Mouse (Mus musculus): ENCODE data around the gene Kcne2. TPM values are rescaled to one million over a fixed set of nuclear protein-coding genes. Genes with fewer than 3 reads are reported as not detected.

Kcne2 gene
- polyA plus RNA-seq, 1 experiment = 0.15 TPM

GRCm38 (mm10) chr16:92267861-92268260 lies 24.3 kb upstream of the Kcne2 start:
- no peak for TF ChIP-seq POLR2A (IDR thresholded peaks at IDR 0.05; ENCODE audit: control insufficient read depth, extremely low read depth, insufficient read depth, low read length, poor library complexity)
- TF ChIP-seq CTCF (IDR thresholded peaks at IDR 0.05; ENCODE audit: borderline replicate concordance, control insufficient read depth, extremely low read depth, insufficient read depth, low read length, poor library complexity) = no peak
- 76% methylated on average over 12 of the region's 12 CpGs for WGBS
- no peaks in the 10 kb centered on the region for H3K36me3 ChIP-seq (ENCODE audit: control insufficient read depth, insufficient read depth, low read length)
- no peaks in the 10 kb centered on the region for H3K4me1 ChIP-seq (replicated peaks; ENCODE audit: control insufficient read depth, insufficient read depth, low read length)
- no peak overlapping the region for H3K27ac ChIP-seq (ENCODE audit: control insufficient read depth, insufficient read depth, low read length)
- H3K4me3 ChIP-seq (ENCODE audit: control insufficient read depth, insufficient read depth, low read length) = no peak overlapping the region
- no peak for DNase-seq
- no peaks in the 10 kb centered on the region for H3K27me3 ChIP-seq (ENCODE audit: control insufficient read depth, insufficient read depth, low read length)

GRCm38 (mm10) chr16:92274516-92274915 lies 17.7 kb upstream of the Kcne2 start:
- H3K27ac ChIP-seq (ENCODE audit: control insufficient read depth, insufficient read depth, low read length) = no peak overlapping the region
- H3K4me3 ChIP-seq (ENCODE audit: control insufficient read depth, insufficient read depth, low read length) = no peak overlapping the region
- no peaks in the 10 kb centered on the region for H3K36me3 ChIP-seq (ENCODE audit: control insufficient read depth, insufficient read depth, low read length)
- DNase-seq = no peak
- H3K27me3 ChIP-seq (ENCODE audit: control insufficient read depth, insufficient read depth, low read length) = no peaks in the 10 kb centered on the region
- WGBS = 90% methylated on average over 5 of the region's 5 CpGs
- H3K4me1 ChIP-seq (replicated peaks; ENCODE audit: control insufficient read depth, insufficient read depth, low read length) = no peaks in the 10 kb centered on the region
- TF ChIP-seq CTCF (IDR thresholded peaks at IDR 0.05; ENCODE audit: borderline replicate concordance, control insufficient read depth, extremely low read depth, insufficient read depth, low read length, poor library complexity) (no peak), POLR2A (IDR thresholded peaks at IDR 0.05; ENCODE audit: control insufficient read depth, extremely low read depth, insufficient read depth, low read length, poor library complexity) (no peak)

GRCm38 (mm10) chr16:92275526-92275925 lies 16.7 kb upstream of the Kcne2 start:
- no peak for TF ChIP-seq CTCF (IDR thresholded peaks at IDR 0.05; ENCODE audit: borderline replicate concordance, control insufficient read depth, extremely low read depth, insufficient read depth, low read length, poor library complexity)
- no peak for TF ChIP-seq POLR2A (IDR thresholded peaks at IDR 0.05; ENCODE audit: control insufficient read depth, extremely low read depth, insufficient read depth, low read length, poor library complexity)
- WGBS = 95% methylated on average over 4 of the region's 4 CpGs
- no peak for DNase-seq
- H3K4me3 ChIP-seq (ENCODE audit: control insufficient read depth, insufficient read depth, low read length) = no peak overlapping the region
- H3K27me3 ChIP-seq (ENCODE audit: control insufficient read depth, insufficient read depth, low read length) = no peaks in the 10 kb centered on the region
- H3K27ac ChIP-seq (ENCODE audit: control insufficient read depth, insufficient read depth, low read length) = no peak overlapping the region
- H3K36me3 ChIP-seq (ENCODE audit: control insufficient read depth, insufficient read depth, low read length) = no peaks in the 10 kb centered on the region
- no peaks in the 10 kb centered on the region for H3K4me1 ChIP-seq (replicated peaks; ENCODE audit: control insufficient read depth, insufficient read depth, low read length)

- DNase-seq = no peak
- no peaks in the 10 kb centered on the region for H3K4me1 ChIP-seq (replicated peaks; ENCODE audit: control insufficient read depth, insufficient read depth, low read length)
- H3K27me3 ChIP-seq (ENCODE audit: control insufficient read depth, insufficient read depth, low read length) = no peaks in the 10 kb centered on the region
- no peak for TF ChIP-seq CTCF (IDR thresholded peaks at IDR 0.05; ENCODE audit: borderline replicate concordance, control insufficient read depth, extremely low read depth, insufficient read depth, low read length, poor library complexity)
- TF ChIP-seq POLR2A (IDR thresholded peaks at IDR 0.05; ENCODE audit: control insufficient read depth, extremely low read depth, insufficient read depth, low read length, poor library complexity) = no peak
- no peaks in the 10 kb centered on the region for H3K36me3 ChIP-seq (ENCODE audit: control insufficient read depth, insufficient read depth, low read length)
- H3K4me3 ChIP-seq (ENCODE audit: control insufficient read depth, insufficient read depth, low read length) = no peak overlapping the region
- 90% methylated on average over 5 of the region's 5 CpGs for WGBS
- no peak overlapping the region for H3K27ac ChIP-seq (ENCODE audit: control insufficient read depth, insufficient read depth, low read length)
These were observed 9.5 kb upstream of the Kcne2 start for GRCm38 (mm10) chr16:92282671-92283070.

GRCm38 (mm10) chr16:92285068-92285467 lies 7.1 kb upstream of the Kcne2 start:
- Histone ChIP-seq H3K4me3 (ENCODE audit: control insufficient read depth, insufficient read depth, low read length) (no peak overlapping the region), H3K36me3 (ENCODE audit: control insufficient read depth, insufficient read depth, low read length) (no peaks in the 10 kb centered on the region), H3K27ac (ENCODE audit: control insufficient read depth, insufficient read depth, low read length) (no peak overlapping the region), H3K27me3 (ENCODE audit: control insufficient read depth, insufficient read depth, low read length) (no peaks in the 10 kb centered on the region), H3K4me1 (replicated peaks; ENCODE audit: control insufficient read depth, insufficient read depth, low read length) (no peaks in the 10 kb centered on the region)
- TF ChIP-seq CTCF (IDR thresholded peaks at IDR 0.05; ENCODE audit: borderline replicate concordance, control insufficient read depth, extremely low read depth, insufficient read depth, low read length, poor library complexity) (no peak), POLR2A (IDR thresholded peaks at IDR 0.05; ENCODE audit: control insufficient read depth, extremely low read depth, insufficient read depth, low read length, poor library complexity) (no peak)
- 44% methylated on average over 10 of the region's 10 CpGs for whole genome bisulfite sequencing
- no peak for DNase-seq

GRCm38 (mm10) chr16:92286609-92287008 lies 5.6 kb upstream of the Kcne2 start:
- no peaks in the 10 kb centered on the region for H3K4me1 ChIP-seq (replicated peaks; ENCODE audit: control insufficient read depth, insufficient read depth, low read length)
- 14% methylated on average over 7 of the region's 7 CpGs for whole genome bisulfite sequencing
- H3K4me3 ChIP-seq (ENCODE audit: control insufficient read depth, insufficient read depth, low read length) = no peak overlapping the region
- no peak overlapping the region for H3K27ac ChIP-seq (ENCODE audit: control insufficient read depth, insufficient read depth, low read length)
- H3K36me3 ChIP-seq (ENCODE audit: control insufficient read depth, insufficient read depth, low read length) = no peaks in the 10 kb centered on the region
- no peaks in the 10 kb centered on the region for H3K27me3 ChIP-seq (ENCODE audit: control insufficient read depth, insufficient read depth, low read length)
- TF ChIP-seq POLR2A (IDR thresholded peaks at IDR 0.05; ENCODE audit: control insufficient read depth, extremely low read depth, insufficient read depth, low read length, poor library complexity) = no peak
- TF ChIP-seq CTCF (IDR thresholded peaks at IDR 0.05; ENCODE audit: borderline replicate concordance, control insufficient read depth, extremely low read depth, insufficient read depth, low read length, poor library complexity) = no peak
- peak; percentile 79 for DNase-seq

GRCm38 (mm10) chr16:92288778-92289177 lies 3.4 kb upstream of the Kcne2 start:
- TF ChIP-seq CTCF (IDR thresholded peaks at IDR 0.05; ENCODE audit: borderline replicate concordance, control insufficient read depth, extremely low read depth, insufficient read depth, low read length, poor library complexity) (no peak), POLR2A (IDR thresholded peaks at IDR 0.05; ENCODE audit: control insufficient read depth, extremely low read depth, insufficient read depth, low read length, poor library complexity) (no peak)
- DNase-seq = no peak
- Histone ChIP-seq H3K36me3 (ENCODE audit: control insufficient read depth, insufficient read depth, low read length) (no peaks in the 10 kb centered on the region), H3K4me1 (replicated peaks; ENCODE audit: control insufficient read depth, insufficient read depth, low read length) (no peaks in the 10 kb centered on the region), H3K27ac (ENCODE audit: control insufficient read depth, insufficient read depth, low read length) (no peak overlapping the region), H3K4me3 (ENCODE audit: control insufficient read depth, insufficient read depth, low read length) (no peak overlapping the region), H3K27me3 (ENCODE audit: control insufficient read depth, insufficient read depth, low read length) (no peaks in the 10 kb centered on the region; the same call in 1 of the 2 replicates)
- 89% methylated on average over 9 of the region's 9 CpGs for whole genome bisulfite sequencing
